Mouse (Mus musculus): ENCODE results near the gene Capn8.
"Not testable (repeated sequence)": the region's sequence is repeated elsewhere in the genome, so short reads cannot be mapped to it uniquely, and the experiment has no call there.

Capn8 gene

DNA sequence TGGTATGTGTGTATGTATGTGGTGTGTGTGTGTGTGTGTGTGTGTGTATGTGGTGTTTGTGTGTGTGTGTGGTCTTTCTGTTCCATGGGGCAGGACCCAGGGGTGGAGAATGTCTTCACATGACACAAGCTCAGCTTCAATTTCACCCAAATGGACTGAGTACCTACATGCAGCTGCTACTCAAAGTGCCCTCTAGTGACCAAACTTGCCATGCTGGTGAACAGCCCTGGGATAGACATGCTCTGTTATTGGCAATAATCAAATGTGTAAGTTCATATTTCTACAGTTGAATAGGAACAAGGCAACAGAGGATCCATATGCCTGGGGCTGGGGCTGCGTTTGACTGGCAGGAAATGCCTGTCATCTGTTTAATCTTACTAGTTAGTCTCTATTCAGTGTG, 50.7 kb downstream of the Capn8 start:
- no peak for DNase-seq (ENCODE audit: extremely low spot score, low read depth, low spot score)

DNA sequence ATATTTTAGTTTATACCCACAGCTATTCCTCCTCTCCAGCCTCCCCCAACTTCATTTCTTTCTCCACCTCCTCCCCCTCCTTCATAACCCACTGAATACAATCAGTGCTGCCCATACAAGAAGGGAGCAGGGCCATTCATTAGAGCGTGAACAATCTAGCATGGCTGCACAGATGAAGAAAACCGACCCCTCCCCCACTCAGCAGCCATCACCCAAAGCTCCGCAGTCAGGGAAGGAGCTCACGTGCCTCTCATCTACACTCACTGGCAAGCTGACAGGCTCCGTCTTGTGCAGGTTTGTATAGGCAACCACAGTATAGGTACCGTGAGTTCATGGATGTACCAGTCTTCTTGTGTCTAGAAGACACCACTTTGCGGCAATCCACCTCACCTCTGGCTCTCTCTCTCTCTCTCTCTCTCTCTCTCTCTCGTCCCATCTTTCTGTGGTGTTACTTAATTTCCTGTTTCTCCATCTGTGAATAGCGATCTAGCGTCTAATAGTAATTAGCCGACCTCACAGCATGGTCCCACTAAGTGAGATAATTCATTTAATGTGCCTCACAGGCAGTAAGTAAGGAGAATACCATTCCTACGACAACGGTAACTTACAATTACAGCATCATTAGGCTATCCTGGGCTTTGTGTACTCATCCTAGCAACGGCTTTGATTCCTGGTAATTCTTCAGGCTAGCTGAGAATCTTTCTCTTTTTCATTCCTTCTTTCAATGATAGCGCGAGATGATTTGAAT, 53.6 kb downstream of the Capn8 start:
- no peak for DNase-seq (ENCODE audit: extremely low spot score, low read depth, low spot score)

DNA sequence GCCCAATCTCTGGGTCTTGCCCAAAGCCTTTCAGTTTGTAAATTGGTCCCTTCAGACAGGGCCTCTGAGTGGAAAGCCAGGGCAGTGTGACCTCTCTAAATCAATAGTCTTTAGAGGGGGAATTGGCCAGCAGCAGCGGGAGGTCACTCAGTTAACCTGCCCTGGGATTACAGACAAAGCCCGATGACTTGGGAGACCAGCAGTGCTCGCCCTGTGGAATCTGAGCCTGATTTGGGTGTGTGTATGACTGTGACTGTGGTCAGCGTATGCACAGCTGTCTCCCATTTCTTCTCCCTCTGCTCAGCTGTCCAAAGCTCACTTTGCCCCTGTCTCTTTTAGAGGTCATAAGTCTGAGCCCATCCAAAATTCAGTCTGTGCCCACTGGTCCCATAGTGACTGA, 55.7 kb downstream of the Capn8 start:
- DNase-seq (ENCODE audit: extremely low spot score, low read depth, low spot score): no peak

DNA sequence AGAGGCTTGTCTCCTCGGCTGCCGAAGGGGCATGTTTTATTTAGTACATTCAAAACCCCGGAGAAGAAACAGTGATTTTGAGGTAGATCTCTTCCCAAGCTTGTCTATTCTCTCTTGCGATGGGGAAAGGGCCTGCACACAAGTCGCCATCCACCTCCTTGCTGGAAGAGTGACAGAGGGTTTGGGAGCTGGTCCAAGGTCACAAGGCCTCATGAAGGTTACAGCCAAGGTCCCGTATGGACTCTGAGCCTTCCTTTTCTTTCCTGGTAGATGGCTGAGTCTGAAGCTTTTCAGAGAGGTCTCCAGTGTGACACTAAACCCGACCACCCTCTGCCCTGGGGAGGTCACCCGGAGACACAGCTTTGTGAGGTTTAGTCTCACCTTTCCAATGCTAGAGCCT, 56.4 kb downstream of the Capn8 start:
- no peak for DNase-seq (ENCODE audit: extremely low spot score, low read depth, low spot score)

DNA sequence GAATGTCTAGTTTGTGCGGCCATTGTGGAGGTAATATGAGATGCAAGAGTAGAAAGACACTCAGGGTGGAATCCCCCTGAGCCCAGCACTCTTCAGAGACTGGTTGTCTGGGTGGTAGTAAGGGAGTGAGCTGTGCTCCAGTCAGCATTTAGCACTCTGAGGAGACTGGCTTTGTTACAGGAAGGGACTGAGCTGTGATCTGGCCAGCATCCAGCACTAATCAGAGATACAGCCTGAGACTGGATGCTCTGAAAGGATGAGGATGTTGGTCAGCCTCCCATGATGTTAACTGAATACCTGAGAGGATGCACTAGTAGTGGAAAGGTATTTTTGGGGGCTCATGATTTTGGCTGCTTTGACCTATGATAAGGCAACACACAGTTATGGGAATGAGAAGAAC, 61.4 kb downstream of the Capn8 start:
- no peak for DNase-seq (ENCODE audit: extremely low spot score, low read depth, low spot score)

DNA sequence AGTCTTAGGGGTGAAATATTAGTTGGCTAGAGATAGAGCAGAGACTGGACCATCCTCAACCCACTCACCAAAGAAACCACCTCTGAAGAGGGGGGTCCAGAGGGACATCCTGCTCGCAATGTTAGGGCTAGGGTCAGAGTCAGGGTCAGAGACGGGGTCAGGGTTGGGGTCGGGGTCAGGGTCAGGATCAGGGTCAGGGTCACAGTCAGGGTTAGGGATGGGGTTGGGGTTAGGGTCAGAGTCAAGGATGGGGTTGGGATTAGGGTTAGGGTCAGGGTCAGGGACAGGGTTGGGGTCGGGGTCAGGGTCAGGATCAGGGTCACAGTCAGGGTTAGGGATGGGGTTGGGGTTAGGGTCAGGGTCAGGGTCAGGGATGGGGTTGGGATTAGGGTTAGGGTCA, 64.4 kb downstream of the Capn8 start:
- DNase-seq (ENCODE audit: extremely low spot score, low read depth, low spot score): no peak

DNA sequence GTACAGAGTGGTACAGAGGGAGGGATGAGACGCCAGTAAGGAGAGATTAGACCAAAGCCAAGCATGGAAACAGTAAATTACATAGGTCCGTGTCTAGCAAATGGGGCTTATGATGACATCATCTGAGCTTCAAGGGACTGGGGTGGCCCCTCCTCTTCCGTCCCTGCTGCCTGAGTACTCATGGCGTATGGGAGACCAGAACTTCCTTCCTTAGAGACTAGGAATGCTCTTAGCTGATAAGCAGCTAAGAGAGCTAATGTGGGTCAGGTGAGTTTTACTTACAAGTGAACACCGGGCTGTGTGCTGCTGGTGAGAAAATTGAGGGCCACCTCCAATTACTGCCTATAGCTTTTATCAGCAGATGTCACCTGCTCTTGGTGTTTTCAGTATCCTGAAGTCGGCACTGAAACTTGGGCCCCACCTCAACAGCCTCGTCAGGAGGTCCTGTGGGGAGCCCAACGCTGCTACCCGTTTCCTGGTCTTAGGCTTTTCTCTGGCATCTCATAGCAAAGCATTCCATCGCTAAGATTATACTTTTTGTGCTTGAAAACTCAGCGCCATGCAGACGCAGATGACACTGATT, 69.0 kb downstream of the Capn8 start:
- DNase-seq (ENCODE audit: extremely low spot score, low read depth, low spot score): no peak

DNA sequence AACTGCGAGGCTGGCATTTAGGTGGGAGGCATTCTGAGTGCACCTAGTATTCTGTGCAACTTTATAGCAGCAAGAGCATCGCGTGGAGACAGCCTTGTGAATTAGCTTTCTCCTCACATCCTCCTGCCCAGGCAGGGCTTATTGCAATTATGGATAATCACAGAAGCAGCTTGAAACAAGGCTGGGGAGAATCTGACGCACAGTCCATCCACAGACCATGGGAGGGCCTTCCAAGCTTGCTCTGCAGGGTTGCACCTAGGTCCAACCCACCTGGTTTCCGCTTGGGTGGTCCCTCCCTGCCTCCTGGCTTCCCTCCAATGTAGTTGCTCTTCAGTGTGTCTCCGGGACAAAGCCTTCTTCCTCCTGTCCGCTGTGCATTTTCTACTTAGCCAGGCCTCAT, 74.2 kb downstream of the Capn8 start:
- no peak for DNase-seq (ENCODE audit: extremely low spot score, low read depth, low spot score)

DNA sequence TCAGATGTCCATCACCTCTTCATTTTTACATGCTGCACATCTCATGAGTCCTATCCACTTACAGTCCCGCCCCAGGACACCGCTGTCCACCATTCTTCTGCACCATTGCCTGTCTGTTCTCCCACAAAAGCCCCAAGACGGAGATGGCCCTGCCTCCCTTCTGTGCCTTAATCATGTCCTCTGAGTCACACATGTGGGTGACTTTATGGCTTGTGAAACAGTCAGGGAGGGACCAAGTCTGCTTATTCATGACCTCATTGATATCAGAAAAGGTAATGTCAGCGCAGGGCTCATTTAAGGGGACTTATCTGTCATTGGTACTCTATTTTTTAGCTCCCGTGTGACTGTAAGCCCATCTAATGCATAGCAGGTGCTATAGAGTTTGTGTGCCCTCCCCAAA, 74.6 kb downstream of the Capn8 start:
- DNase-seq (ENCODE audit: extremely low spot score, low read depth, low spot score): no peak

DNA sequence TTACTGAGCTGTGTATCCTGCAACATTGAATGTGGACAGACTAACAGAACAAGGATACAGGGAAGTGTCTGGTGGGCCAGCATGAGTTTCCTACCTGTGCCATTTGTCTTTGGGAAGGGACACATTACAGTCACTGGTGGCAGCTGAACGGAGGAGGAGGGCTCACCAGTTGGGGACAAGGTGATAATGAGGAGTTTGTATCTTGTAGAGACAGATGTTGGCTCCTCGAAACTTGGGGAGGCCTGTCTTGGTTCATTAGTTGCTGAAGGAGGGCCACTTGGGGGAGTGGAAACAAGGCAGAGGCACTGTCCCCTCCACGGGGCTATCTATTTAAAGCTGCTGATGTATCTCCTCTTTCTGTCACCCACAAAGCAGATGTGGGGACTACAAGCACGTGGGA, 75.3 kb downstream of the Capn8 start:
- no peak for DNase-seq (ENCODE audit: extremely low spot score, low read depth, low spot score)

DNA sequence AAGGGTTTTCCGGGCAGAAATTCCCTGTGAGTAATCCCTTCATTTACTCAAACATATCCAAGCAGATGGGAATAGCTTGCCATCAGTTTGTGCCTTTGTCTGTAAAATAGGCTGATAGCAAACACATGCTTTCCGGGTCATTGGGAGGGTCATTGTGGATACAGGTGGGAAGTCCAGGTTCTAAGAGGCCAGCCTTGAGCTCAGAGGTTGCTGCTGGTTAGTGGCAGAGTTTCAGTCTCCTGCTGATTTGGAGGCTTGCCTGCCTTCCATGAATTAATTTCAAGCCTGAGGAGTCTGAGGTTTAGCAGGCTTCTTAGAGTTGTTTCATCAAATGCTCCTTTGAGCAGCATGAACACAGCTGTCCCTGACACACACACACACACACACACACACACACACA, 78.0 kb downstream of the Capn8 start:
- DNase-seq (ENCODE audit: extremely low spot score, low read depth, low spot score): no peak

DNA sequence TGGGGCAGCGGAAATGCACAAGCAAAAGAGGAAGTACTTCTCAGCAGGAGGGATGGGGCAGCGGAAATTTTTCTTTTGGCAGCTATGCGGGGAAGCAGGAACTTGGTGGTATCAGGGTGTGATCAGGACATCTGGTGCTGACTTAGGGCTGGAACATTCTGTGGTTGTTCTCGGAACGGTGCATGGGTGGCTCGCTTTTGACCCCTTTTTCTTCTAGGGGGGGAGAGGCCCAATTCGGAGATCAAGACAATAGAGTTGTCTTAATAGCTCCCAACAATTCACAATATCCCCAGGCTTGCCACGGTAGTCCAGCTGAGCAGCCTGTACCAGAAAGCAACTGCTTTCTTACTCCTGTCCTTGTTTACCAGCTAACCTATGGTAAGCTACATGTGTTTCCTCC, 79.6 kb downstream of the Capn8 start:
- not testable (repeated sequence) for DNase-seq (ENCODE audit: extremely low spot score, low read depth, low spot score)

DNA sequence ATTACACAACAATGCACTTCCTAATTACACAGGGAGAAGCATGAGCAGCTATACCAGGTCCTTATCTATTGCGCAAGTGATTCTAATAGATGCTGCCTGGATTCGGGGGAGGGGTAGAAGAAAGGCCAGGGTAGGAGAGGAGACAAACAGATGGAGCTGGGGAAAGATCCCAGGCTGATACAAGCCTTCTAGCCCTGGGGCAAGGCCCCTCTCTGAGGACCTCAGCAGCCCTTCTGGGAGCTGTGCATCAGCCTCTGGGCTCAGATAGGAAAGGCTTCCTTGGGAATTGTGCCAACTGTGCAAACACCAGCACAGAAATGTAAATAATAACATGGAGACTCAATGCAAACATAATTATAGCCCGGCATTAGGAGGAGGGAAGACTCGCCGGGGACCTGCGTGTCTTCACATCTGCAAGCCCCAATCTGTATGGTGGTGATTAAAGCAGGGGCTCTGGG, 80.4 kb downstream of the Capn8 start:
- no peak for DNase-seq (ENCODE audit: extremely low spot score, low read depth, low spot score)

DNA sequence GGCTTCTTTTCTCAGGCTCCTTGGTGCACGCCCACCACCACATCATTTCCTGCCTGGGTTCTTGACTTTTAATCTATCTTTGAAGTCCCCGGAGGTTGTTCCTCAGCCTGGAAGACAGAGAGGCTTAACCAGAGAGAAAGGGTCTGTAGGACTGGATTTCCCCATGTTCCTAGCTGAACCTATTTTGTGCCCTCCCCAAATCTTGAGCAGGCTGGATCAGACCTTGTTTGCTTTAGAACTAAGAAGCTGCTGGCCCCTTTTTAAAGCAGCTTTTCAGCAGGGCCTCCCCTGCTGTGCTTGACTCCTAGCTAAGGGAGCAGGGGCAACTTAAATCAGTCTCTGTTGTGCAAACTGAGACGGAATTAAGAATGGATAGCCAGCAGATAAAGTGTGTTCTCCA, 82.0 kb downstream of the Capn8 start:
- no peak for DNase-seq (ENCODE audit: extremely low spot score, low read depth, low spot score)

DNA sequence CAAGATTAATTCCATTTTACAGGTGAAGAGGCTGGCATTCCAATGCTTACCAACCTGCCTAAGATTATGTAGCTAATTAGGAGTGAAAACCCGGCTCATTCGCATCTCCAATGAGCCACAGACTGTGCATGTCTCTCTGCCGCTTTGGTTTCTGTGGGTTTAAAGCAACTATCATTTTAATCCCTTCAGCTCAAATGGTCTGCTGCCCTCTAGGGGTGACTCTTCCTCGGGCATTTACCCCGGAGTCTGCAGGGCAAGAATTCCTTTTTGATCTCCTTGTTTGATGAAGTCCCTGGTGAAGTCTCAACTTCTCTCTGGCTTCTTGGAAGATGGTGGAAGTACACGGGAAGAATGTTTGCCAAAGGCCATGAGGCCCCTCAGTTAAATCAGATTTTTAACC, 93.0 kb downstream of the Capn8 start:
- DNase-seq (ENCODE audit: extremely low spot score, low read depth, low spot score): peak; percentile 20

DNA sequence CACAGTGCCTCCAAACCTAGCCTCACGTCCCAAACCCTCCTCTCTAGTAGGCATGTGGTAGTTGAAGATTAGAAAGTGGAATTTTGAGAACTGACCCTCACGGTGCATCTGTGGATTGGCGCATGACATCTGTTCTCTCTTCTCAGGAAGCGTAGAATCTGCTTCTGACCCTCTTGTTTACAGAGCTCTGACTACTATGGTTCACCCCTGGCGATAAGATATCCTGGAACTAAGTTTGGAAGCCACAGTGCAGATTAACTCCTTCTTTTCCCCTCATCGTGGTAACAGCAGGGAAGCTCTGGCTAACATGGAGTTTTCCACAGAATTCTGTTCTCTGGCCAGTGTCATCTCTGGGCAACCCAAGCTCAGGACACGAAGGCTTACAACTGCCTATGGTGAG, 95.6 kb downstream of the Capn8 start:
- no peak for DNase-seq (ENCODE audit: extremely low spot score, low read depth, low spot score)

DNA sequence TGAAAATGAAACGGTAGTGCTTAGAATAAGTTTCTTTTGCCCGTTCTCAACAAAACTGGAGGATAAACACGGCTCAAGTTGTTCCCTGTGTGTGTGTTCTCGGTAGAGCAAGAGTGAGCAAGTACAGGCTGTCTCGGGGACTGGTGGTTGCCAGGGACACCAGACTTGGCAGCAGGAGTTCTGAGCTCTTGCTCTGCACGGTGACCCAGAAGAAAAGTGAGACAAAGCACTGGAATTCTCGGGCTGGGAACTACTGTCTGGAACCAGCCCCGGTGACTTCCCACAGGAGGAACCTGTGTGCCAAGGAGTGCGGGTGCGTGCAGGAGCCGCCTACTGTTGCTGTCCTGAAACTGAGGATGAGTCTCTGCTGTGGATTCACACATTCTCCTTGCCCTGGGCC, 98.9 kb downstream of the Capn8 start:
- DNase-seq (ENCODE audit: extremely low spot score, low read depth, low spot score): no peak

DNA sequence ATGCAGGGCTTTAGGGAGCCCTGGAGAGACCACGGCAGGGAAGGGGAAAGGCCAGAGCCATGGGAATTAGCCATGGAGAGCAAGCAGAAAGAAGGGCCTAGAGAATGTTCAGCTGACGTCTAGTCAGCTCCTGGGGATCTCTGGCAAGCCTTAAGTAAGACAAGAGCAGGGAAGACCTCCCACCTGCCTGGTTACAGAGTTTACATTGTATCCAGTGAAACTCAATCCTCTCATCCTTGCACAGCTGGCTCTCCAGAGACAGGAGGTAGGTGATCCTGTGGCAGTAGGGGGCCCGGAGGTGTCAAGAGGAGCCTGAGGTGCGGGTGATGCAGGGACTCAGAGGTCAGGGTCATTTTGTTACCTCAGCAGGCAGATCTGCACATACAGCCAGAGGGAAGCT, 100.0 kb downstream of the Capn8 start:
- DNase-seq (ENCODE audit: extremely low spot score, low read depth, low spot score): no peak

DNA sequence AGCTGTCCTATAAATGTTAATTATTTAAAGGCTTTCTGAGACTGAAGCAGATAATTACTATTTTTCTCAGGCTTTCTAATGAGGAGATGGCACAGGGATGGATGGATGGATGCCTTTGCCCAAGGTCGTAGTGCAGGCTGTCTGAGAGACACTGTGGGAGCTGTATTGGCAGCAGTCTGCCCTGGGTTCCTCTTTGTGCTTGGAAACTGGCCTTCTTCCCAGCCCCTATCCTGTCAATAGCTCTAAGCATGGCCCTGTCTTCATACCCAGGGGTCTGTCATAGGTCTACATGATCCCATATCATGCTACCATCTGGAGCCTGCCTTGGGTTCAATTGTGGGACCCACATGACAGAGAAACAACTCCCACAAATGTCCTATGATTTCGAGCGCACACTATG, 102.5 kb downstream of the Capn8 start:
- DNase-seq (ENCODE audit: extremely low spot score, low read depth, low spot score): no peak

DNA sequence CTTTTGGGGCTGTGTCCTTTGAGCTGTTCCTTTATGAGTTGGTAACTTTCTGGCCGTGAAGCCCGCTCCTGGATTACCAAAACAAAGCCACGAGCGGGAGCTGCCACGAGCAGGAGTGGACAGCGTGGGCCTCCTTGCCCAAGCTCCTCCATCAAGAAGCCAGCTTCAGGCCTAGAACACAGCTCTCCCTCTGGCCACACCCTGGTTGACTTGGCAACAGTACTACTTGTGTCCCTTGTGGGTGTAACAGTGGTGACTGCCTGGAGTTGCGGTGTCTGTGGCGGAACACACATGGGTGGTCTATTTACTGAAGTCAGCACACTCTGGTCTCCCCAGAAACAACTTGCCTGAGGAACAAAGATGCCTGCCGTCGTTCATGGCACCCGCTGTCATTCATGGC, 104.9 kb downstream of the Capn8 start:
- no peak for DNase-seq (ENCODE audit: extremely low spot score, low read depth, low spot score)

DNA sequence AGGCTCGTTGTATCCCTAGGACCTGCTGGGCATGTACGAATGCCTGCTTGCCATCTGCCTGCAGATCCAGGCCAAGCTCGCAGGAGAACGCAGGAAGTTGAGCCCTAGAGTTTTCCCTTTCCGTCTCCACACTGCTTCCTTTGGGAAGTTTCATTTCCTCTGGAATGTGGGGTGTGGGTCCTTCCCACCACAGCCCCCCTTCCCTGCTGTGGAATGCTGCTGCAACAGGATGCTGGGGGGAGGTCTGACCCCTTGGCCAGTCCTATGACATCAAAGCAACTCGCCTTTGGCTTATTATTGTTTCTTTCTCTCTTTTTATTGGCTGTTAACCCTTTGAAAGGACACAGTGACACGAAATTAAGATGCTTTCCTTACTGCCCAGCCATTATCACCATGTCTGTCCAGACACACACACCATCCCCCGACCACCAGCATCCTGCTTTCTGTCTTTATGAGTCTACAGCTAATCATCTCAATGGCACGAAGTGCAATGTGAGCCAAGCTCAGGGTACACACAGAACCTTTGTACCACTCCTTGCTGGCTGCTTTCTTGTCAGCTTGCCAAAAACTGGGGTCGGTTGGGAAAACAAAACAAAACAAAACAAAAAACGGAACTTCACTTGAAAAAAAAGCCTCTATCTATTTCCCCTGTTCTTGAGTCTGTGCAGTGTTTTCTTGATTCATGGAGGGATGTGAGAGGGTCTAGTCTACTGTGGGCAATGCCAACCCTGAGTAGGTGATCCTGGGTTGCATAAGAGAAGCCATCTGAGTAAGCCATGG, 105.9 kb downstream of the Capn8 start:
- DNase-seq (ENCODE audit: extremely low spot score, low read depth, low spot score): peak; percentile 24

DNA sequence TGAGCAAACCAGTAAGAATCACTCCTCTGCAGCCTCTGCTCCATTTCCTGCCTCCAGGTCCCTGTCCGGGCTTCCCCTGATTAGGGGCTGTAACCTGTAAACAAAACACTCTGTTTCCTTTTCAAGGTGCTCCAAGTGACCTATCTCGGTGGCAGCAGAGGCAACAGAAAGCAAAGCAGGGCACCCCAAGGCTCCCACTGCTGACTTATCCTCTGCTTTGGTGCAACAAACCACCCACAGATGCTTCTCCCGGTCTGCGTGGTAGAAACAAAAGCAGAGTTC, 106.5 kb downstream of the Capn8 start:
- no peak for DNase-seq (ENCODE audit: extremely low spot score, low read depth, low spot score)

All from hindlimb bud, embryonic 11.5 days (tissue).